Comparison of ENCODE assay signal across 10 mouse cellular contexts in the genomic region with DNA sequence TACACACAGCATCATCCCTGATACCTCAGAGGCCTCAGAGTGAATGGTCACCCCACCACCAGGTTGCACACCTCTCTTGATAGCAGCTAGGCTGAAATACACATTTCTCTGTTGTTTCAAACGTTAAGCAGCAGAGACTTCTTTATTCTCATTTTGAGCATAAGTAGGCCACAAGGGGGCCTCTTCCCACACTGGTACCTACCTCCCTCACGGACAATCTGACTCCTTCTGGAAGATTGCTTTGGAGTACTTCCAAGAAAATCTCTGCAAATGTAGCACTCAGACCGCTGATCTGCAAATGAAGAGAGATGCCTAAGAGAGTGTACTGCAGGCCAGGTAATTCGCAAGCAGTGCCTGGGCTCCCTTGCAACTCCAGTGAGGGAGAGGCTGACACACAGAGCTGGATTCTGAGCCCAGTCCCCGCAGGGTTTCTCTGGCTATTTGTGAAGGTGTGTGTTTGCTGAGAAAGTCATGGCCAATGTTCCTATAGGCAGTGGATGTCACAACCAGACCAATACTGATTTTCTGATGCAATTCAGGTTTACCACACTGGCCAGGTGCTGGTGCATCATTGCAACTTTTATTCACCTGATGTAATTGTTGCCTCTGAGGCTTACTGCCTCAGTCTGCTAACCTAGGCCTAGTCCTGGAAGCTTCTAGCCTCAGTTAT. TPM values are rescaled to one million over a fixed set of nuclear protein-coding genes. Genes with fewer than 3 reads are reported as not detected.
DNase-seq lines count a peak whose midpoint lies in the region; ATAC-seq and TF ChIP-seq lines count a peak whose summit lies in the region.
"Had no signal": no experiment of that assay in that cellular context is flagged by ENCODE, and none has a peak within 500 bp of the region (broad histone marks: within the 10 kb centered on the region; RNA-seq: fewer than 3 reads in every experiment).

No protein-coding gene starts in this region.

- no peak overlapping the region for H3K27ac ChIP-seq in midbrain, embryonic 16.5 days (ENCODE audit: low read length)
- no peak overlapping the region for H3K27ac ChIP-seq in midbrain, embryonic 13.5 days
- no peak overlapping the region for H3K27ac ChIP-seq in forebrain, postnatal 0 days (ENCODE audit: low read depth, low read length)
- H3K27ac ChIP-seq: midbrain, embryonic 12.5 days had no signal

- no peak overlapping the region for H3K4me3 ChIP-seq in midbrain, embryonic 16.5 days (ENCODE audit: low read depth, low read length)
- H3K4me3 ChIP-seq in midbrain, embryonic 13.5 days (replicated peaks): no peak overlapping the region
- no peak overlapping the region for H3K4me3 ChIP-seq in forebrain, postnatal 0 days (ENCODE audit: low read depth, low read length)
- H3K4me3 ChIP-seq: midbrain, embryonic 12.5 days had no signal

- peak; percentile 55 for TF ChIP-seq CTCF in forebrain, postnatal 0 days (IDR thresholded peaks at IDR 0.05; ENCODE audit: low read depth)

- H3K4me2 ChIP-seq in midbrain, embryonic 16.5 days (ENCODE audit: low read length): no peak overlapping the region
- H3K4me2 ChIP-seq in midbrain, embryonic 13.5 days (replicated peaks): no peak overlapping the region
- H3K4me2 ChIP-seq in forebrain, postnatal 0 days (ENCODE audit: low read depth): no peak overlapping the region
- H3K4me2 ChIP-seq: midbrain, embryonic 12.5 days had no signal

- H3K9me3 ChIP-seq in midbrain, embryonic 16.5 days (replicated peaks; ENCODE audit: control insufficient read depth, low read length, poor library complexity, severe bottlenecking): no peaks in the 10 kb centered on the region
- H3K9me3 ChIP-seq in midbrain, embryonic 13.5 days: no peaks in the 10 kb centered on the region
- no peaks in the 10 kb centered on the region for H3K9me3 ChIP-seq in forebrain, postnatal 0 days (ENCODE audit: low read length)
- H3K9me3 ChIP-seq: midbrain, embryonic 12.5 days had no signal

- H3K9ac ChIP-seq in midbrain, embryonic 16.5 days (ENCODE audit: low read depth, low read length): peak overlapping the region; percentile 7; the same call in 1 of the 2 replicates
- H3K9ac ChIP-seq in midbrain, embryonic 13.5 days (replicated peaks): no peak overlapping the region
- H3K9ac ChIP-seq in forebrain, postnatal 0 days: no peak overlapping the region
- H3K9ac ChIP-seq: midbrain, embryonic 12.5 days had no signal

- no peaks in the 10 kb centered on the region for H3K27me3 ChIP-seq in midbrain, embryonic 16.5 days (ENCODE audit: control insufficient read depth, insufficient read depth, low read depth, low read length)
- H3K27me3 ChIP-seq in midbrain, embryonic 13.5 days: no peaks in the 10 kb centered on the region
- no peaks in the 10 kb centered on the region for H3K27me3 ChIP-seq in forebrain, postnatal 0 days (ENCODE audit: insufficient read depth, low read length)
- H3K27me3 ChIP-seq: midbrain, embryonic 12.5 days had no signal

- peak; percentile 69 for ATAC-seq in frontal cortex, adult (ENCODE audit: low TSS enrichment)
- ATAC-seq in midbrain, embryonic 16.5 days: no peak
- ATAC-seq in midbrain, embryonic 13.5 days: no peak
- peak; percentile 34 for ATAC-seq in forebrain, postnatal 0 days
- no peak for ATAC-seq in megakaryocyte progenitor cell, adult 5-6 weeks (replicated peaks; ENCODE audit: poor library complexity)

- intact Hi-C loops in left cerebral cortex, postnatal 25 days (cut with DNase I): no loop called here

- H3K4me1 ChIP-seq in midbrain, embryonic 16.5 days (ENCODE audit: control insufficient read depth, insufficient read depth, low read length): peaks cover 9% of the 10 kb centered on the region; the same call in 1 of the 2 replicates
- peaks cover 8% of the 10 kb centered on the region for H3K4me1 ChIP-seq in midbrain, embryonic 13.5 days (replicated peaks)
- peaks cover 5% of the 10 kb centered on the region; the same call in 1 of the 2 replicates for H3K4me1 ChIP-seq in forebrain, postnatal 0 days (ENCODE audit: insufficient read depth)

- DNase-seq in frontal cortex, postnatal 25 days (ENCODE audit: low spot score in 2 of 2): no peak
- peak; percentile 59 for DNase-seq in forebrain, postnatal 0 days
- peak; percentile 59 to 80 for DNase-seq in left cerebral cortex, postnatal 25 days (ENCODE audit: low spot score in 2 of 2)
- DNase-seq in ovary, postnatal 10 days (ENCODE audit: low spot score): no peak

- 49% methylated on average over 5 of the region's 5 CpGs for WGBS in midbrain, embryonic 16.5 days
- WGBS in midbrain, embryonic 13.5 days: 65% methylated on average over 5 of the region's 5 CpGs
- WGBS in forebrain, postnatal 0 days: 37% methylated on average over 5 of the region's 5 CpGs

- peaks cover 6% of the 10 kb centered on the region for H3K36me3 ChIP-seq in midbrain, embryonic 16.5 days (ENCODE audit: control insufficient read depth, insufficient read depth, low read length)
- H3K36me3 ChIP-seq in midbrain, embryonic 13.5 days: peaks cover 17% of the 10 kb centered on the region
- peaks cover 10% of the 10 kb centered on the region; the same call in 1 of the 2 replicates for H3K36me3 ChIP-seq in forebrain, postnatal 0 days (ENCODE audit: insufficient read depth)

RNA-seq across cellular contexts. Expression of a gene that starts 13.6 kb away (rescaled TPM):
- 15.7 and 17.2 TPM in 2 replicates for polyA plus RNA-seq in midbrain, embryonic 16.5 days (2015; fragmentation: Nextera tagmentation; extraction: Ambion mirVana)
- polyA plus RNA-seq in midbrain, embryonic 13.5 days (2015; fragmentation: Nextera tagmentation; extraction: Ambion mirVana): 16.7 and 19.7 TPM in 2 replicates
- total RNA-seq in forebrain, postnatal 0 days (2014; rRNA removed): 4.8 and 10.3 TPM in 2 replicates
- 3.5 and 5.7 TPM in 2 replicates for polyA plus RNA-seq in forebrain, postnatal 0 days (2015; fragmentation: Nextera tagmentation; extraction: Ambion mirVana)
- total RNA-seq in left cerebral cortex, postnatal 25 days (2021): 10 to 100 TPM; 10.2 to 11.2 TPM
- 10.7 and 21.3 TPM in 2 replicates for total RNA-seq in megakaryocyte progenitor cell, adult 5-6 weeks (2015)
- total RNA-seq in megakaryocyte progenitor cell, adult 5-6 weeks (2017): 11.6 and 13.0 TPM in 2 replicates

RNA-seq across cellular contexts. Expression of a gene that starts 35.7 kb away (rescaled TPM):
- polyA plus RNA-seq in midbrain, embryonic 16.5 days (2015; fragmentation: Nextera tagmentation; extraction: Ambion mirVana): 3.9 and 4.4 TPM in 2 replicates
- 1.2 and 3.2 TPM in 2 replicates for polyA plus RNA-seq in midbrain, embryonic 13.5 days (2015; fragmentation: Nextera tagmentation; extraction: Ambion mirVana)
- total RNA-seq in forebrain, postnatal 0 days (2014; rRNA removed): 3.4 TPM in 2 replicates
- polyA plus RNA-seq in forebrain, postnatal 0 days (2015; fragmentation: Nextera tagmentation; extraction: Ambion mirVana): 4.0 and 7.0 TPM in 2 replicates
- total RNA-seq in left cerebral cortex, postnatal 25 days (2021): under 1 TPM; 0.25 to 0.60 TPM
- not detected in 2 replicates for total RNA-seq in megakaryocyte progenitor cell, adult 5-6 weeks (2015)
- 0.17 TPM in 1 of 2 replicates, not detected in the other for total RNA-seq in megakaryocyte progenitor cell, adult 5-6 weeks (2017)
- total RNA-seq: heart, postnatal 14 days had no signal

RNA-seq across cellular contexts. Expression of a gene that starts 56.7 kb away (rescaled TPM):
- 286 and 294 TPM in 2 replicates for polyA plus RNA-seq in midbrain, embryonic 16.5 days (2015; fragmentation: Nextera tagmentation; extraction: Ambion mirVana)
- 197 and 199 TPM in 2 replicates for polyA plus RNA-seq in midbrain, embryonic 13.5 days (2015; fragmentation: Nextera tagmentation; extraction: Ambion mirVana)
- 299 and 313 TPM in 2 replicates for total RNA-seq in forebrain, postnatal 0 days (2014; rRNA removed)
- polyA plus RNA-seq in forebrain, postnatal 0 days (2015; fragmentation: Nextera tagmentation; extraction: Ambion mirVana): 258 and 305 TPM in 2 replicates
- 100 to 1,000 TPM; 394 to 433 TPM for total RNA-seq in left cerebral cortex, postnatal 25 days (2021)
- total RNA-seq in megakaryocyte progenitor cell, adult 5-6 weeks (2015): 74.1 and 84.7 TPM in 2 replicates
- 61.0 and 61.8 TPM in 2 replicates for total RNA-seq in megakaryocyte progenitor cell, adult 5-6 weeks (2017)

RNA-seq across cellular contexts. Expression of a gene that starts 57.3 kb away (rescaled TPM):
- polyA plus RNA-seq in midbrain, embryonic 16.5 days (2015; fragmentation: Nextera tagmentation; extraction: Ambion mirVana): 59.5 and 69.5 TPM in 2 replicates
- 51.9 and 52.5 TPM in 2 replicates for polyA plus RNA-seq in midbrain, embryonic 13.5 days (2015; fragmentation: Nextera tagmentation; extraction: Ambion mirVana)
- total RNA-seq in forebrain, postnatal 0 days (2014; rRNA removed): 28.9 and 88.3 TPM in 2 replicates
- 83.6 and 106 TPM in 2 replicates for polyA plus RNA-seq in forebrain, postnatal 0 days (2015; fragmentation: Nextera tagmentation; extraction: Ambion mirVana)
- 10 to 100 TPM; 77.1 to 78.9 TPM for total RNA-seq in left cerebral cortex, postnatal 25 days (2021)
- total RNA-seq in megakaryocyte progenitor cell, adult 5-6 weeks (2015): 208 and 232 TPM in 2 replicates
- 90.4 and 97.3 TPM in 2 replicates for total RNA-seq in megakaryocyte progenitor cell, adult 5-6 weeks (2017)

RNA-seq across cellular contexts. Expression of a gene that starts 57.6 kb away (rescaled TPM):
- 89.4 and 94.0 TPM in 2 replicates for polyA plus RNA-seq in midbrain, embryonic 16.5 days (2015; fragmentation: Nextera tagmentation; extraction: Ambion mirVana)
- 80.9 and 89.0 TPM in 2 replicates for polyA plus RNA-seq in midbrain, embryonic 13.5 days (2015; fragmentation: Nextera tagmentation; extraction: Ambion mirVana)
- total RNA-seq in forebrain, postnatal 0 days (2014; rRNA removed): 28.9 and 44.9 TPM in 2 replicates
- 88.4 and 97.7 TPM in 2 replicates for polyA plus RNA-seq in forebrain, postnatal 0 days (2015; fragmentation: Nextera tagmentation; extraction: Ambion mirVana)
- 10 to 100 TPM; 64.9 to 66.2 TPM for total RNA-seq in left cerebral cortex, postnatal 25 days (2021)
- 60.1 and 76.3 TPM in 2 replicates for total RNA-seq in megakaryocyte progenitor cell, adult 5-6 weeks (2015)
- 91.0 and 99.4 TPM in 2 replicates for total RNA-seq in megakaryocyte progenitor cell, adult 5-6 weeks (2017)

Comparison
In these comparisons a context has a peak if more than half of its experiments do, and no peak if none do; other contexts are left out.
1. ATAC-seq: peak in frontal cortex, adult (single experiment) and forebrain, postnatal 0 days (single experiment); none in midbrain, embryonic 16.5 days (single experiment), midbrain, embryonic 13.5 days (single experiment) and megakaryocyte progenitor cell, adult 5-6 weeks (single experiment).
2. DNase-seq: peak in forebrain, postnatal 0 days (single experiment) and left cerebral cortex, postnatal 25 days (2 of 2); none in frontal cortex, postnatal 25 days (0 of 2) and ovary, postnatal 10 days (single experiment).